Mouse (Mus musculus) heart, adult 8-10 months (tissue): ENCODE measurements at regions not wholly inside any gene's neighbourhood (a gene's known extent, or its start where the extent isn't known, plus 50 kb on each side); places are given as distances from the start of the nearest gene placed in this dataset.
"Not testable (repeated sequence)": the region's sequence is repeated elsewhere in the genome, so short reads cannot be mapped to it uniquely, and the experiment has no call there.

Experiments used
- DNase-seq: peaks from one replicate; pipeline ENCODE4 v3.0.0; 2022; ENCODE audit warnings: low spot score

- DNase-seq, result no peak
Measured at GRCm38 (mm10) chr7:64101679-64102078, 52.0 kb upstream of the Trpm1 start.

GRCm38 (mm10) chr7:64099606-64100005 lies 54.0 kb upstream of the Trpm1 start:
- DNase-seq, result no peak

DNA sequence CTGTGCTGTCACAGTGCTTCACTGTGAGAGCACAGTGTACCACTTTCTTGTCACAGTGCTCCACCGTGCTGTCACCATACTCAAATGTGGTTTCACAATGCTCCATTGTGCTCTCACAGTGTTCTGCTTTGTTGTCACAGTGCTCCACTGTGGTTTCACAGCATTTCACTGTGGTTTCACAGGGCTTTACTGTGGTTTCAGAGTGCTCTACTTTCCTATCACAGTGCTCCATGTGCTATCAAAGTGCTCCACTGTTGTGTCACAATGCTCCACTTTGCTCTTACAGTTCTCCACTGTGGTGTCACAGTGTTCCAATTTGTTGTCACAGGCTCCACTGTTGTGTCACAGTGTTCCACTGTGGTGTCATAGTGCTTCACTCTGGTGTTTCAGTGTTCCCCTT lies 63.6 kb upstream of the Trpm1 start:
- no peak for DNase-seq

DNA sequence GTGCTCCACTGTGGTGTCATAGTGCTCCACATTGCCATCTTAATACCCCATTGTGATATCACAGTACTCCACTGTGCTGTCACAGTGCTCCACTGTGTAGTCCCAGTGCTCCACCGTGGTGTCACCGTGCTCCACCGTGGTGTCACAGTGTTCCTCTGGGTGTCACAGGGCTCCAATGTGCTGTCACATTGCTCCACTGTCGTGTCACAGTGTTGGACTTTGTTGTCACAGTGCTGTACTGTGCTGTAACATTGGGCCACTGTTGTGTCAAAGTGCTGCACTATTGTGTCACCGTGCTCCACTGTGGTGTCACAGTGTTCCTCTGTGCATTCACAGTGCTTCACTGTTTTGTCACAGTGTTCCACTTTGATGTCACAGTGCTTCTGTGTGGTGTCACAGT lies 64.6 kb upstream of the Trpm1 start:
- DNase-seq, result no peak

GRCm38 (mm10) chr7:64083978-64084377 lies 69.7 kb upstream of the Trpm1 start:
- not testable (repeated sequence) for DNase-seq

DNA sequence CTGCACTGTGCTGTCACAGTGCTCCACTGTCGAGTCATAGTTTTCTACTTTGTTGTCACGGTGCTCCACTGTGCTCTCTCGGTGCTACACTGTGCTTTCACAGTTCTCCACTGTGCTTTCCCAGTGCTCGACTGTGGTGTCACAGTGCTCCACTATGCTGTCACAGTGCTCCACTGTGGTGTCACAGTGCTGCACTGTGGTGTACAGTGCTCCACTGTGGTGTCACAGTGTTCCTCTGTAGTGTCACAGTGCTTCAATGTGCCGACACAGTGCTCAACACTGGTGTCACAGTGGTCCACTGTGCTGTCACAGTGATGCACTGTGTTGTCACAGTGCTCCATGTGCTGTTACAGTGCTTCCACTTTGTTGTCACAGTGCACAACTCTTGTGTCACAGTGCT lies 71.0 kb upstream of the Trpm1 start:
- DNase-seq, result no peak

DNA sequence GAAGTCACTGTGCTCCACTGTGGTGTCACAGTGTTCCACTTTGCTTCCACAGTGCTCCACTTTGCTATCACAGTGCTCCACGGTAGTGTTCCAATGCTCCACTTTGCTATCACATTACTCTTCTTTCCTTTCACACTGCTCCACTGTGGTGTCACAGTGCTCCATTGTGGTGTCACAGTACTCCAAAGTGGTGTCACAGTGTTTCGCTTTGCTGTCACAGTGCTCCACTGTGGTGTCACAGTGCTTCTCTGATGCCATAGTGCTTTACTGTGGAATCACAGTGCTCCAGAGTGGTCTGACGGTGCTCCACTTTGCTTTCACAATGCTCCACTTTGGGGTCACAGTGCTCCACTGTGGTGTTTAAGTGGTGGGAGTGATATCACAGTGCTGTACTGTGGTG lies 71.4 kb upstream of the Trpm1 start:
- DNase-seq, result no peak

DNA sequence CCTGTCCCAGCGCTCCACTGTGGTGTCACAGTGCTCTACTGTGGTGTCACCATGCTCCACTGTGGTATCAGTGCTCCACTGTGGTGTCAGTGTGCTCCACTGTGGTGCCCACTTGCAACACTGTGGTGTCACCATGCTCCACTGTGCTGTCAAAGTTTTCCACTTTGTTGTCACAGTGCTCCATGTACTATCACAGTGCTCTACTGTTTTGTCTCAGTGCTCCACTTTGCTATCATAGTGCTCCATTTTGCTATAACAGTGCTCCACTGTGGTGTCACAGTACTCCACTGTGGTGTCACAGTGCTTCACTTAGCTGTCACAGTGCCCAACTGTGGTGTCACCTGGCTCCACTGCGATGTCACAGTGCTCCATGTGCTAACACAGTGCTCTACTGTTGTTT lies 72.0 kb upstream of the Trpm1 start:
- no peak for DNase-seq

GRCm38 (mm10) chr7:64081019-64081418 lies 72.6 kb upstream of the Trpm1 start:
- DNase-seq, result no peak

GRCm38 (mm10) chr7:64079301-64079700 lies 74.3 kb upstream of the Trpm1 start:
- no peak for DNase-seq

GRCm38 (mm10) chr7:64078646-64079045 lies 75.0 kb upstream of the Trpm1 start:
- no peak for DNase-seq

DNA sequence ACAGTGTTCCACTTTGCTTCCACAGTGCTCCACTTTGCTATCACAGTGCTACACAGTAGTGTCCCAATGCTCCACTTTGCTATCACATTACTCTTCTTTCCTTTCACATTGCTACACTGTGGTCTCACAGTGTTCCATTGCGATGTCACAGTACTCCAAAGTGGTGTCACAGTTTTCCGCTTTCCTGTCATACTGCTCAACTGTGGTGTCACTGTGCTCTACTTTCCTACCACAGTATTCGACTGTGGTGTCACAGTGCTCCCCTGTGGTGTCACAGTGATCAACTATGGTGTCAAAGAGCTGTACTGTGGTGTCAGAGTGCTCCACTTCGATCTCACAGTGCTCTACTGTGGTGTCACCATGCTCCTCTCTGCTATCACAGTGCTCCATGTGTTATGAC lies 76.1 kb upstream of the Trpm1 start:
- DNase-seq, result peak; percentile 14

GRCm38 (mm10) chr7:64076764-64077360 lies 76.8 kb upstream of the Trpm1 start:
- DNase-seq, result no peak

DNA sequence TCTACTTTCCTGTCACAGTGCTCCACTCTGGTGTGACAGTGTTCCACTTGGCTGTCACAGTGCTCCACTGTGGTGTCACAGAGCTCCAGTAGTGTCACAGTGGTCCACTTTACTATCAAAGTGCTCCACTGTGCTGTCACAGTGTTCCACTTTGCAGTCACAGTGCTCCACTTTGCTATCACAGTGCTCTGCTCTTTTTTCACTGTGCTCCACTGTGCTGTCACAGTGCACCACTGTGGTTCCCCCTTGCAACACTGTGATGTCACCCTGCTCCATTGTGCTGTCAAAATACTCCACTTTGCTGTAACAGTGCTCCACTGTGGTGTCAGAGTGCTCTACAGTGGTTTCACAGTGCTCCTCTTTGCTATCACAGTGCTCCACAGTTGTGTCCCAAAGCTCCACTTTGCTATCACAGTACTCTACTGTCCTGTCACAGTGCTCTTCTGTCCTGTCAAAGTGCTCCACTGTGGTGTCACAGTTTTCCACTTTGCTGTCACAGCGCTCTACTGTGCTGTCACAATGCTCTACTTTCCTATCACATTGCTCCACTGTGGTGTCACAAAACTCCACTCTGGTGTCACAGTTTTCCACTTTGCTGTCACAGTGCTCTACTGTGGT lies 77.8 kb upstream of the Trpm1 start:
- DNase-seq, result no peak

DNA sequence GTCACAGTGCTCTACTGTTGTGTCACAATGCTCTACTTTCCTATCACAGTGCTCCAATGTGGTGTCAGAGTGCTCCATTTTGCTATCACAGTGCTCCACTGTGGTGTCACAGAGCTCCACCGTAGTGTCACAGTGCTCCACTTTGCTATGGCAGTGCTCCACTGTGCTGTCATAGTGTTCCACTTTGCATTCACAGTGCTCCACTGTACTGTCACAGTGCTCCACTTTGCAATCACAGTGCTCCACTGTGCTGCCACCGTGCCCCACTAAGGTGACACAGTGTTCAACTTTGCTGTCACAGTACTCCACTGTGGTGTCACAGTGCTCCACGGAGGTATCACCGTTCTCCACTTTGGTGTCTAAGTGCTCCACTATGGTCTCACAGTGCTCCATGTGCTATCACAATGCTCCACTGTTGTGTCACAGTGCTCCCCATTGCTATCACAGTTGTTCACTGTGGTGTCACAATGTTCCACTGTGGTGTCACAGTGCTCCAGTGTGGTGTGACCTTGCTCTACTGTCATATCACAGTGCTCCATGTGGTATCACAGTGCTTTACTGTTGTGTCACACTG lies 78.9 kb upstream of the Trpm1 start:
- no peak for DNase-seq

DNA sequence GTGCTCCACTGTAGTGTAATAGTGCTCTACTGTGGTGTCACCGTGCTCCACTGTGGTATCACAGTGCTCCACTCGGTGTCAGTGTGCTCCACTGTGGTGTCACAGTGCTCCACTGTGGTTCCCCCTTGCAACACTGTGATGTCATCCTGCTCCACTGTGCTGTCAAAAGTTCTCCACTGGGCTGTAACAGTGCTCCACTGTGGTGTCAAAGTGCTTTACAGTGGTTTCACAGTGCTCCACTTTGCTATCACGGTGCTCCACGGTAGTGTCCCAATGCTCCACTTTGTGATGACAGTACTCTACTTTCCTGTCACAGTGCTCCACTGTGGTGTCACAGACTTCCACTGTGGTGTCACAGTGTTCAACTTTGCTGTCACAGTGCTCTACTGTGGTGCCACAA lies 79.4 kb upstream of the Trpm1 start:
- DNase-seq, result no peak

DNA sequence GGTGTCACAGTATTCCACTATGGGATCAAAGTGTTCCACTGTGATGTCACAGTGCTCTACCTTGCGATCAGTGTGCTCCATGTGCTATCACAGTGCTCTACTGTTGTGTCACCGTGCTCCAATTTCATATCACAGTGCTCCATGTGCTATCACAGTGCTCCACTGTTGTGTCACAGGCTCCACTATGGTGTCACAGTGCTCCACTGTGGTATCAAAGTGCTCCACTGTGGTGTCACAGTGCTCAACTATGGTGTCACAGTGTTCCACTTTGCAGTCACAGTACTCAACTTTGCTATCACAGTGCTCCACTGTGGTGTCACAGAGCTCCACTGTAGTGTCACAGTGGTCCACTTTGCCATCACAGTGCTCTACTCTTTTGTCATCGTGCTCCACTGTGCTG lies 79.9 kb upstream of the Trpm1 start:
- DNase-seq, result no peak

- no peak for DNase-seq
Measured at GRCm38 (mm10) chr7:64070930-64071329, 82.7 kb upstream of the Trpm1 start.

- DNase-seq, result no peak
Measured at GRCm38 (mm10) chr7:64065529-64066247, 87.9 kb upstream of the Trpm1 start.

- DNase-seq, result peak; percentile 80
Measured at GRCm38 (mm10) chr7:64064460-64065241, 89.0 kb upstream of the Trpm1 start.

DNA sequence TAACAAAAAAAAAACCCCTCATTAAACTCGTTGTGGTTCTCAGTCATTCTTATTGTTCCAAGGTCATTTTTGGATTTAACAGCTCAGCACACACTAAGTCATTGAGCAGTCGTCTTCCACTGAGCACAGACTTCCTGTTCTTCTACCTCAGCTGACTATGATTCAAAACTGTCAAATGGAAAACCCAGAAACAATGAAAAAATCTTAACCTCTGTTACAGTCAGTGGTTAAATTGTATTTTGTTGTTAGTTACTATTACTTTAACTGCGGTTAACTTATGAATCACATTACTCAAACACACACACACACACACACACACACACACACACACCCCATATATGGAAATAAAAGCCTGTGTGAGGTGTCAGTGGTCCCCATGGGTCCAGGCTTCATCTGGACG lies 92.5 kb upstream of the Trpm1 start:
- no peak for DNase-seq

- DNase-seq, result no peak
Measured at GRCm38 (mm10) chr7:64060582-64060981, 93.1 kb upstream of the Trpm1 start.
